Mouse (Mus musculus) stomach, embryonic 16.5 days (tissue): ENCODE results near the gene Sds. TPM values are rescaled to one million over a fixed set of nuclear protein-coding genes. Genes with fewer than 3 reads are reported as not detected.
A peak's percentile ranks its signal among the peaks of the same experiment; 100 is the strongest.

ENCODE experiments used
- ATAC-seq: fragments of 200-750 bp; cut with Nextera tagmentation; 2 replicates; pipeline ENCODE4 v1.8.0; 2017; ENCODE audit warnings: moderate number of reproducible peaks, moderate TSS enrichment; ENCODE audit not compliant: insufficient read depth, low FRiP score
- H3K27ac ChIP-seq: fragments of 300-500 bp; sonication (generic); 2 replicates; pipeline ENCODE4 v1.5.1; 2014; ENCODE audit warnings: low read length
- H3K27me3 ChIP-seq: fragments of 300-500 bp; sonication (generic); 2 replicates; pipeline ENCODE4 v1.6.1; 2014; ENCODE audit warnings: low read length, control low read depth, mixed read lengths; ENCODE audit not compliant: control insufficient read depth, insufficient read depth
- H3K36me3 ChIP-seq: fragments of 300-500 bp; sonication (generic); 2 replicates; pipeline ENCODE4 v1.6.1; 2014; ENCODE audit warnings: low read length; ENCODE audit not compliant: control insufficient read depth, insufficient read depth
- H3K4me1 ChIP-seq: fragments of 300-500 bp; sonication (generic); 2 replicates; pipeline ENCODE4 v1.6.1; 2014; ENCODE audit warnings: low read length, control low read depth, mixed read lengths; ENCODE audit not compliant: control insufficient read depth, insufficient read depth
- H3K4me2 ChIP-seq: fragments of 300-500 bp; sonication (generic); 2 replicates; pipeline ENCODE4 v1.6.1; 2014; ENCODE audit warnings: low read depth, low read length, mixed read lengths
- H3K4me3 ChIP-seq: fragments of 300-500 bp; sonication (generic); replicated peaks from 2 replicates; pipeline ENCODE4 v1.5.1; 2014; ENCODE audit warnings: mild to moderate bottlenecking, low read length
- H3K9ac ChIP-seq: fragments of 300-500 bp; sonication (generic); 2 replicates; pipeline ENCODE4 v1.6.1; 2014; ENCODE audit warnings: low read length
- H3K9me3 ChIP-seq: fragments of 300-500 bp; sonication (generic); replicated peaks from 2 replicates; pipeline ENCODE4 v1.6.1; 2016; ENCODE audit warnings: low read length, control low read depth; ENCODE audit not compliant: control insufficient read depth
- WGBS: fragments of 180-500 bp; shearing (Covaris S2); extraction: QIAGEN DNeasy Blood & Tissue Kit; methylation state at CpG from one replicate; pipeline ENCODE4 v1.1.7; 2014; 5-methylcytosine and 5-hydroxymethylcytosine counted together
- polyA plus RNA-seq: library from polyadenylated mRNA; unstranded; fragments of >200 nt; fragmentation: Nextera tagmentation; extraction: Ambion mirVana; gene quantifications from 2 replicates; pipeline ENCODE4 v1.2.1, GENCODE M21; 2015

The Sds gene
- polyA plus RNA-seq, result 0.18 and 0.70 TPM in 2 replicates

GRCm38 (mm10) chr5:120476296-120476695 is at the start of gene Sds:
Gene Sds (plus strand): TSS chr5:120476526.
- 16% methylated on average over 13 of the region's 13 CpGs for WGBS
- H3K4me2 ChIP-seq, result 0 out of 2 replicates have a peak within 1 kb of the TSS, but pooled peaks have one; percentile 6
- no peaks in the 10 kb centered on the region for H3K4me1 ChIP-seq

GRCm38 (mm10) chr5:120426572-120426971 is 49.8 kb upstream of the Sds start:
- Histone ChIP-seq H3K9ac (no peak overlapping the region), H3K9me3 (no peaks in the 10 kb centered on the region), H3K4me2 (no peak overlapping the region), H3K4me3 (no peak overlapping the region), H3K4me1 (no peaks in the 10 kb centered on the region), H3K27me3 (peaks cover 91% of the 10 kb centered on the region), H3K27ac (no peak overlapping the region), H3K36me3 (no peaks in the 10 kb centered on the region)
- no peak for ATAC-seq
- under 1% methylated on average over 10 of the region's 10 CpGs for WGBS

More at GRCm38 (mm10) chr5:120476296-120476695, at the start of gene Sds:
- no peak within 1 kb of the TSS for H3K9ac ChIP-seq
- H3K27ac ChIP-seq, result no peak within 1 kb of the TSS
- H3K9me3 ChIP-seq, result no peaks in the 10 kb centered on the region
- H3K27me3 ChIP-seq, result no peaks in the 10 kb centered on the region; the same call in 1 of the 2 replicates
- no peaks in the 10 kb centered on the region for H3K36me3 ChIP-seq
- no peak within 1 kb of the TSS for H3K4me3 ChIP-seq
- no peak for ATAC-seq

- ATAC-seq, result no peak
- WGBS, result 2% methylated on average over 33 of the region's 33 CpGs
- Histone ChIP-seq H3K9me3 (no peaks in the 10 kb centered on the region), H3K4me2 (no peak overlapping the region), H3K4me3 (no peak overlapping the region), H3K4me1 (no peaks in the 10 kb centered on the region), H3K27me3 (peaks cover 92% of the 10 kb centered on the region), H3K9ac (no peak overlapping the region), H3K36me3 (no peaks in the 10 kb centered on the region), H3K27ac (no peak overlapping the region)
Measured at GRCm38 (mm10) chr5:120427451-120427938, 48.8 kb upstream of the Sds start.

- H3K9ac ChIP-seq, result no peak overlapping the region
- no peaks in the 10 kb centered on the region for H3K36me3 ChIP-seq
- 2% methylated on average over 21 of the region's 21 CpGs for WGBS
- peaks cover 92% of the 10 kb centered on the region for H3K27me3 ChIP-seq
- H3K4me3 ChIP-seq, result no peak overlapping the region
- ATAC-seq, result no peak
- no peak overlapping the region for H3K4me2 ChIP-seq
- H3K27ac ChIP-seq, result no peak overlapping the region
- no peaks in the 10 kb centered on the region for H3K4me1 ChIP-seq
- H3K9me3 ChIP-seq, result no peaks in the 10 kb centered on the region
Measured at GRCm38 (mm10) chr5:120428189-120428838, 48.0 kb upstream of the Sds start.

GRCm38 (mm10) chr5:120428990-120429389 is 47.3 kb upstream of the Sds start:
- Histone ChIP-seq H3K4me1 (no peaks in the 10 kb centered on the region), H3K4me3 (no peak overlapping the region), H3K27ac (no peak overlapping the region), H3K27me3 (peaks cover 93% of the 10 kb centered on the region), H3K4me2 (no peak overlapping the region), H3K9me3 (no peaks in the 10 kb centered on the region), H3K9ac (no peak overlapping the region), H3K36me3 (no peaks in the 10 kb centered on the region)
- WGBS, result 1% methylated on average over 5 of the region's 6 CpGs
- 0 out of 2 replicates have a peak, but pooled peaks have one; percentile 17 for ATAC-seq

- Histone ChIP-seq H3K9ac (no peak overlapping the region), H3K27ac (no peak overlapping the region), H3K36me3 (no peaks in the 10 kb centered on the region), H3K4me1 (no peaks in the 10 kb centered on the region), H3K27me3 (peaks cover 93% of the 10 kb centered on the region), H3K4me3 (no peak overlapping the region), H3K4me2 (no peak overlapping the region), H3K9me3 (no peaks in the 10 kb centered on the region)
- ATAC-seq, result no peak
- 4% methylated on average over 6 of the region's 6 CpGs for WGBS
Measured at GRCm38 (mm10) chr5:120429692-120430091, 46.6 kb upstream of the Sds start.

- Histone ChIP-seq H3K4me3 (no peak overlapping the region), H3K27me3 (peaks cover 97% of the 10 kb centered on the region), H3K9ac (no peak overlapping the region), H3K9me3 (no peaks in the 10 kb centered on the region; the same call in 1 of the 2 replicates), H3K4me1 (0 out of 2 replicates have a peak, but pooled peaks cover 2% of the 10 kb centered on the region), H3K36me3 (no peaks in the 10 kb centered on the region), H3K27ac (no peak overlapping the region), H3K4me2 (no peak overlapping the region)
- WGBS, result under 1% methylated on average over 30 of the region's 30 CpGs
- no peak for ATAC-seq
Measured at GRCm38 (mm10) chr5:120431001-120431583, 45.2 kb upstream of the Sds start.

- Histone ChIP-seq H3K36me3 (no peaks in the 10 kb centered on the region), H3K9ac (no peak within 1 kb of the TSS), H3K27me3 (peaks cover 97% of the 10 kb centered on the region), H3K4me2 (no peak within 1 kb of the TSS), H3K27ac (no peak within 1 kb of the TSS), H3K9me3 (no peaks in the 10 kb centered on the region; the same call in 1 of the 2 replicates), H3K4me3 (no peak within 1 kb of the TSS), H3K4me1 (0 out of 2 replicates have a peak, but pooled peaks cover 2% of the 10 kb centered on the region)
- WGBS, result under 1% methylated on average over 69 of the region's 69 CpGs
- ATAC-seq, result no peak
Measured at GRCm38 (mm10) chr5:120431649-120432485, 44.5 kb upstream of the Sds start, which contains the start of gene Lhx5. Gene Lhx5 (plus strand): TSS chr5:120431699.
